Mouse (Mus musculus) myocyte (in vitro differentiated cells): ENCODE results near the gene Acod1.

Experiments used
- CEBPB ChIP-seq: IDR thresholded peaks from 2 replicates; pipeline ENCODE4 v1.6.1; 2011; ENCODE audit warnings: mild to moderate bottlenecking, moderate library complexity; ENCODE audit not compliant: poor library complexity, insufficient read depth, severe bottlenecking
- E2F4 ChIP-seq: IDR thresholded peaks from one replicate; pipeline ENCODE4 v1.6.1; 2011; ENCODE audit warnings: mild to moderate bottlenecking, control low read depth, moderate library complexity; ENCODE audit not compliant: insufficient read depth
- MAX ChIP-seq: IDR thresholded peaks from one replicate; pipeline ENCODE4 v1.6.1; 2011; ENCODE audit warnings: low read depth, mild to moderate bottlenecking, control low read depth
- MYOD1 ChIP-seq, 3 experiments: IDR thresholded peaks; one replicate each; pipeline ENCODE4 v1.6.1; 2011; ENCODE audit warnings: control low read depth in 2 of 3, low read depth in 2 of 3, mild to moderate bottlenecking in 2 of 3, moderate library complexity in 1 of 3; ENCODE audit not compliant: insufficient read length in 2 of 3, control insufficient read depth in 1 of 3
- POLR2A ChIP-seq: IDR thresholded peaks from one replicate; pipeline ENCODE4 v1.6.1; 2011; ENCODE audit warnings: low read depth, mild to moderate bottlenecking, control low read depth, moderate library complexity; ENCODE audit not compliant: insufficient read length
- POLR2AphosphoS2 ChIP-seq: IDR thresholded peaks from one replicate; pipeline ENCODE4 v1.6.1; 2011; ENCODE audit warnings: low read depth, control low read depth; ENCODE audit not compliant: insufficient read length
- SRF ChIP-seq: IDR thresholded peaks from one replicate; pipeline ENCODE4 v1.6.1; 2011; ENCODE audit warnings: low read depth; ENCODE audit not compliant: control insufficient read depth, insufficient read length
- TCF12 ChIP-seq: IDR thresholded peaks from one replicate; pipeline ENCODE4 v1.6.1; 2011; ENCODE audit warnings: mild to moderate bottlenecking, control low read depth; ENCODE audit not compliant: poor library complexity, insufficient read depth, severe bottlenecking
- USF1 ChIP-seq: IDR thresholded peaks from one replicate; pipeline ENCODE4 v1.6.1; 2011; ENCODE audit warnings: low read depth, mild to moderate bottlenecking, control low read depth, moderate library complexity

DNA sequence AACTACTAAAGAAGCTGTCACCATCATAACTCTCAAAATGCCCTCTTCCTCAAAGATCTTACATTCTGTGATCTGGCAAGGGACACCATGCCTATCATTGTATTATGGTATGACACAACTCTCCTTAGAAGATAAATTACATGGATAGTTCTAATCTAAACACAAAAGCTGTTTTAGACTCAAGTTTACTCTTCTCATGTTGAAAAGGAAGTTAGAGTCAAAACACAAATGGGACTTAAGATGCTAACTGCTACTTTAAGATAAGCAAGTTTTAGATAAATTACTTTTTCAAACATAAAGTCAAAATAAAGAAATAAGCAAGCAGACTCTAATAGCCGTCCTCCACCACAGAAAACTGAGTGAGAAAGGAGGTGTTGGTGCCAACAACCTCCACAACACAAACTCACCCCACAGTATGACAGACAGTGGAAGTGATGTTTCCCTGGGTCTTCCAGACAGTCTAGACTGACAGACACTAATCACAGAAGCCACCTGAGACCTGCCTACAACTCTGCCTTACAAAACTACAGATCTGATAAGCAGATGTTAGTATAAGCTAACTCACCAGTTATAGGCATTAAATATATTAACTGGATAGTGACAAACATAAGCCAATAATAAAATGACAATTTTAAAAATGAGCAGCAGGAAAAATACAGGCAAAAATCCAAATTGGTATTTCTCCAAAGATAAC is 39.2 kb downstream of the Acod1 start:
- TF ChIP-seq POLR2AphosphoS2 (no peak), MYOD1 (IDR thresholded peaks at IDR 0.05; ENCODE audit: control insufficient read depth in 1 of 3, insufficient read length in 2 of 3, low read depth in 2 of 3) (no peak), USF1 (no peak), POLR2A (no peak), CEBPB (no peak), E2F4 (no peak), TCF12 (no peak), SRF (no peak), MAX (no peak)
